Mouse (Mus musculus) thymus, postnatal 25 days (tissue): ENCODE results near the gene Runx3.

Experiments used
- DNase-seq: peaks from one replicate; pipeline ENCODE4 v3.0.0; 2022

The Runx3 gene

DNA sequence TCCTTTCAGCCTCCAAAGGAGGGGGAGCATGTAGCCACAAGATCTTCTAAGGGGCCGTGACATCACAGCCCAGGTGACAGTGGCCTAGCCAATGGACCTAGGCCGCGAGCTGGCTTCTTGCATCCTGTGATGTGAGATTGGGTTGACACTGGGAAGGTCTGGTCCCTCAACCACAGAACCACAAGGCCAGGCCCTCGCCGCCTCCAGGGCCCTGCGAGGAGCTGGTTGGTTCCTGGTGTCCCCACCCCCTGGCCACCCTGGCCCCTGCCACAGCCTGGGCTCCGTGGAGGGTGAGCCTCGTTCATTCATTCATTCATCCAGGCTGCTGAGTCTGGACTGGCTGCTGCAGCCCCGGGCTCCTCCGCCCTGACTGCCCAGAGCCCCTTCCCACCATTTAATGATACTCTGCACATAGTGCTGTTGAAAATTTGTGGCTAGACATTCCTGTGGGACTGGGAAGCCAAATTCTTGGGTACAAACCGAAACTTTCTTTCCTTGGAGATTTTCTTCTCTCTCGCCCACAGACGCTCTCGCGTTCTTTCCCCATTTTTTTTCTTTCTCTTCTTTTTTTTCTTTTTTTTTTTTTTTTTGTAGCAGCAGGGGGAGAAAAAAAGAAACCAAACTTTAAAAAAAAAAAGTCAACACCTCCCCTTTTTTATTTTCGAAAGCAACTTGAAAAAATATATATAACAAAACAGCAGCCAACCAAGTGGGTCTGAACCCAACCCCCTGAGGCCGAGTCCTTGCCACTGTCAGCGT, at the start of gene Runx3:
Gene Runx3 (plus strand): TSS at position 311 of the 759 bp plus-strand sequence.
- peak; percentile 76 for DNase-seq

DNA sequence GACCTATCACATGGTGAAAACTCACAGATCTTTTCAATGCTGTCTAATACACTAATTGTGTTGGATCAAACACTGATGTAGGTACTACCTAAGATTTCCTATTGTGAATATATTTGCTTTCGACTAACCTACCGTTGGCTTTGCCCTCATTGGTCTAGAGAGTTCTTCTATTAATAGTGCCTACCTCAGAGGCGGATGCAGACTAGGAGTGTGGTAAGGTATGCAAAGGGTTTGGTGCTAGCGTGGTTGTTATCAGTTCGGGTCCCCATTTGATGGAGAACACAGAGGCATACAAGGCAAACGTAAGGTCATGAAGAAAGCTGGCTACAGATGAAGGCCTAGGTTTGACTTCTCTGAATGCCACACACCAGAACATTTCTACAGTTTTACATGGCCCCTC, 47.8 kb upstream of the Runx3 start:
- no peak for DNase-seq

DNA sequence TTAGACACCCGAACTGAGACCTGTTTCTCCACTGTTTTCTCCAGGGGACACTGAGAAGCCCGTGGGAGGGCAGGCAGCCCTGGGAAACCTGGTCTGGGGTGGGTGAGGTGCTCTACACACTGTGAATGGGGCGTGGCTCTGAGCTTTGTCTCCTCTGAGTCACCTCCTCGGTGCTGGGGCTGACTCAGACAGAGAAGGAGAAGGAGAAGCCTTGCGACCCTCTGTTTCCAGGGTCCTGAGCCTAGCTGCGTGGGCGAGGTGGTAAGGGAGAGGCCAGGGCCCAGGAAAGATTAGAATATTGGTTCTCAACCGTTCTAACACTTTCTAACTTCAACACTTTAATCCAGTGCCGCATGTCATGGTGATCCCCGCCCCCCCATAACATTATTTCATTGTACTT, 46.9 kb upstream of the Runx3 start:
- DNase-seq, result no peak

GRCm38 (mm10) chr4:135074646-135075045, 45.8 kb upstream of the Runx3 start:
- DNase-seq, result peak; percentile 40

- DNase-seq, result no peak
Measured at GRCm38 (mm10) chr4:135075360-135075759, 45.1 kb upstream of the Runx3 start.

GRCm38 (mm10) chr4:135076611-135077010, 43.8 kb upstream of the Runx3 start:
- DNase-seq, result no peak

- DNase-seq, result no peak
Measured at GRCm38 (mm10) chr4:135077196-135077595, 43.3 kb upstream of the Runx3 start.

GRCm38 (mm10) chr4:135079859-135080640, 40.4 kb upstream of the Runx3 start:
- DNase-seq, result peak; percentile 77

- no peak for DNase-seq
Measured at GRCm38 (mm10) chr4:135080641-135080920, 39.9 kb upstream of the Runx3 start.

GRCm38 (mm10) chr4:135083089-135083488, 37.4 kb upstream of the Runx3 start:
- DNase-seq, result peak; percentile 62

DNA sequence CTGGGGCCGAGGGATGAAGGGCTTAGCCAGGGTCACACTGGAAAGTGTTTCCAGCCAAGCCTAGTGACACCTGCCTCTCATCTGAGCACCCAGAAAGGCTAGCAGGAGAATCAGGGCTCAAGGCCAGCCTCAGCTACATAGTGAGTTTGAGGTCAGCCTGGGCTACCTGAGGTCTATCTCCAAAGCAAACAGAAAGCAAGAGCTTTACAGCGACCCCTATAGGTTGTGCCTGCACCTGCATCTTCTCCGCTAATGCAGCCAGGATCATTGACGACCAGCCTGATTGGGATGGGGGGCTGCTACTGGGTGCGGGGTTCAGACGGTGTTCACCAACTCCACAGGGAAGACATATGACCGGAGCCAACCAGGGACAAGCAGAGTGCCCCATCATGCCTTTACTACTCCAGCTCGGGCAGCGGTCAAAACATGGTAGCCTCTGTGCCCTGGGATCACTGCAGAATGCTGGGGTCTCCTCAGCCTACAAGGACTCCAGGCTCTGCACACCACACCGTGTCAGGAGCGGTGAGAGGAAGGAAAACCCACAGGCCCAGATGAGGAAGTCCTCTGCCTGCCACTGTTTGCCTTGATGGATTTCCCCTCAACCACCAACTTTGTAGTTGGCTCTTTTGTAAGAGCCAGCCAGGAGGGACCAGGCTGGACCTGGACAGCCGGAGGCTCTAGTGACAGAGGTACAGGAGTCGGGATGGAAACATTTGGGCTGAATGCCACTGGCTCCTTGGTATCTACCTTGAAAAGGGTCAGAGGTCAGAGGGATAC, 35.2 kb upstream of the Runx3 start:
- no peak for DNase-seq

DNA sequence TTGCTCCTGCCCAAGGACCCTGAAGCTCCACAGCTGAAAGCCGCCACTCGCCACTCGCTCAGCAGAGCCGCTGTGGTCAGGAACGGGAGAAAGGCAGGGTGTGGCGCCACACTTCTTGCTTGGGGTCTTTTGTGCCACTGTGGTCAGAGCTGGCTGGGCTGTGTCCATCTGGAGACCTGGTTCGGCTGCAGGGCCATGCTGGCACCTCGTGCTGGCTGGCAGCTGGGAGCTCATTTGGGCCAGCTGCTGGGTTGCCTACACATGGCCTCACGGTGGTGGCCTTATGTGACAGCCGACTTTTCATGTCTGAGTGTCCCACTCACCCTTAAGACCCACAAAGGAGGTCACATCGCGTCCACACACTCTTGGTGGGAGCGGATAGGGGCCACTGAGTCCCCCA, 29.8 kb upstream of the Runx3 start:
- DNase-seq, result no peak

- DNase-seq, result no peak
Measured at GRCm38 (mm10) chr4:135092871-135093270, 27.6 kb upstream of the Runx3 start.

DNA sequence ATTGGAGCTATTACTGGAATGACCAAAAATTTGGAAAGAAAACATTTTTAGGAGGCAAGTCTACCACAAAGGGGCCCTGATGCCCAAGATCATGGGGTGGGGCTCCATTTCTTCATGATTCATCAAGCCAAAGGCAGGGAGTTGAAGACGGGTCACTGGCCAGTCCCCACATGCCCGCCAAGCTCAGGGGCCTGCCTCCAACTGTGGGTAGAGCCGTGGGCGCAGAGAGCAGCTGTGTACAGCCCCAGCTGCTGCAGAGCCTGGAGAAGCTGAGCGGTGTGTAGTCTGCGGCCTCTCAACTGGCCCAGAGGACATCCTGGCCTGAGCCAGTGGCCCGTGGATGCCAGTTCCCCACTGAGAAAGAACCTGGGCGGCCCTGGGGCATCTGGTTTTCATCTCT, 24.8 kb upstream of the Runx3 start:
- DNase-seq, result no peak

DNA sequence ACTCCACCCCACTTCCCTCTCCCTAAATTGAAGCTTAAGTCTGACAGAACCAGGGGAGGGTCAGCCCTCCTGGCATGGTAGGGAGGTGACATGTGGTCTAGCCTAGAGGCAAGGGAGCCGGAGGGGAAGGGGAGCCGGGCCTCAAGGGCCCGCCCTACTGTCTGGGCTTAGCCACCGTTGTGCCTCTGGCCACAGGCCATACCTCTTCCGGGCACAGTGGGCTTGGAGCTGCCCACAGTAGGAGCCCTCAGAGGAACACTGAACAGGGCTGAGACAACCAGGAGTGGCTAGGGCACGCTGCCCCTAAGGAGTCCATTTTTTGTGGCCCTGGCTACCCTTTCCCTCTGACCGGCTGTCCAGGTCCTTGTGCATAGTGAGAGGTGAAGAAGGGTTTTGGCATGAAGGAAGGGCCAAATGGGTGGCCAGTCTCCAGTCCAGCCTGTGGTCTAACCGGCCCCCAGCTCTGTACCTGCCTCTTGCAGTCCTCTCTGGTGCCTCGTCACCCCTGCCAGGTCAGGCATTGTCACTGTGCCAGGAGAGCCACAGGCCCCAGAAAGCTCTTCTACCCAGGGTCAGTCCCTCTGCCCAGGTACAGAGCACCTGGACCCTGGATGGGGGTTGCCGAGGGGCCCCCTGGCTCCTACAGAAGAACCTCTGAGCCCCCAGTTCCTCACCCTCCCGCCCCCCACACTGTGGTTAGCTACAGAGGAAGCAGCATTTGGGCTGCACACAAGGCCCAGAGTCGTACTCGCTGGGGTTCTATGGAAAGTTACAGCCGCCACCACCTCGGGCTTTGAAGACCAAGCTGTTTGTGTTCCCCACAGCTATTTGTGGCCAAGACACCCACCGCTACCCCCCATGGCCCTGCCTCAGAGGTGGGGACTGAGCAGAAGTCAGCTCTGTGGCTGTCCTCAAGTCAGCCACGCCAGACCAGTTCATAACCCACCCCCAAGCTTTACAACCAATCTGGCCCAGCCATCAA, 22.3 kb upstream of the Runx3 start:
- DNase-seq, result peak; percentile 58

DNA sequence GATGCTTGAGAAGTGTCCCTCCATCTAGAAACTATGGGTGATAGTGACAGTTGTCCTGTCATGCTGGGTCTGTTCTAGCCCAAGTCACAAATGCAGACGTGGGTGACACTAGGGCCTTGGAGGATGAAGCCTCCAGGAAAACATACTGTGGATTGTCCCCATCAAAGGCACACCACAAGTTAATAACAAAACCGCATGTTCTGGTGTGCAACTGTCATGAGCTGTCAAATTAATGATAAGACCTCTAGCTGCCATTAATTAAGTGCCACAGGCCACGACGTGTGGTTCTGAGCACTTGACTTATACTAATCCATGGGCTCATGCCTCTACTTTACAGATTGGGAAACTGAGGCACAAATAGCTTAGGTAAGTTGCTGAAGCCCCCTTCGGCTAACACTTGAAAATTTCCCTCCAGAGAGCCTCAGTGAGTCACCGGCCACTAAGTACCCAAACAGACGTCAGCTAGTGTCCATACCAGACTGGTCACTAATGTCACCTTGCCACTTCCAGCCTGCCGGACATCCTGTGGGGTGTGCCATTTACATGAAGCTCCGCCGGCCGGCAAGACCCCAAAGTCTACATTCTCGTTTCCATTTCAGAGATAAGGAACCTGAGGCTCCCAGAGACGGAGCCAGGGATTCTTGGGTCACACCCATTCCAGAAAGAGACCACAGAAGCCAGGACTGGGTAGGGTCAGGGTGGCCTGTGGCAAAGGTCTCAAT, 18.3 kb upstream of the Runx3 start:
- no peak for DNase-seq

DNA sequence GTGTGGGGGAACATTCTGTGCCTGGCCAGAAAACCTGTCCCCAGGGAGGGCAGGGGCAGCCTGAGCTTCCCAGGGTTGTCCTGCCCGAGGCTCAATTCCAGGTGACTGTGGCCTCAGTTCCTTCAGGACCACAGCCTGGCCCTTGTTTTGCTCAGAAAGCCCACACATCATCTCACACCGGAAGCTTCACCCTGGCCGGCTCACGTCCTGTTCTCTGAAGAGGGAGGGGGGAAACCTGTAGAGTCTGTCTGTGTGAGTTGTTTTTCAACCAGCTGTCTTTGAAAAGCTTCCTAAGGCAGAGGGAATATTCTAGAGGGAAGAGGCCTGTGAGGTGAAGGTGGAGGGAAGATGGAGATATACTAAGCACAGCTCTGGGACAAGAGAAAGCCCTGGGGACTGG, 17.7 kb upstream of the Runx3 start:
- DNase-seq, result peak; percentile 48

DNA sequence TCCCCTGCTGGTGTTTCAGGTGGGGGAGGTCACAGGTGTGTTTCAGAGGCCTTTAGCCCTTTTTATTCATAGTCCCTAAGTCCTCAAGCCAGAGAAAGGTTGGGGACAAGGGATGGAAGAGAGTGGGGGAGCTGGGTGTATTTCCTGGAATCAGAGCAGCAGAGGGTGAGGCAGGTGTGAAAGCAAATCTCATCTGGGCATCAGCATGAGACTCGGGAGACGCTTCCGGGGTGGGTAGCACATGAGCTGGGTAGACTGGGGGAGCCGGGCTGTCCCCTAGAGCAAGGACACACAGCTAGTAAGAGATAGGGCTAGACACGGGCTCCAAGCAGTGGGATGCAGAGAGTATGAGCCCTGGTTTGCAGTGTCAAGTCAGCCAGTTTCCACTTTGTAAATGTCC, 16.7 kb upstream of the Runx3 start:
- peak; percentile 46 for DNase-seq

DNA sequence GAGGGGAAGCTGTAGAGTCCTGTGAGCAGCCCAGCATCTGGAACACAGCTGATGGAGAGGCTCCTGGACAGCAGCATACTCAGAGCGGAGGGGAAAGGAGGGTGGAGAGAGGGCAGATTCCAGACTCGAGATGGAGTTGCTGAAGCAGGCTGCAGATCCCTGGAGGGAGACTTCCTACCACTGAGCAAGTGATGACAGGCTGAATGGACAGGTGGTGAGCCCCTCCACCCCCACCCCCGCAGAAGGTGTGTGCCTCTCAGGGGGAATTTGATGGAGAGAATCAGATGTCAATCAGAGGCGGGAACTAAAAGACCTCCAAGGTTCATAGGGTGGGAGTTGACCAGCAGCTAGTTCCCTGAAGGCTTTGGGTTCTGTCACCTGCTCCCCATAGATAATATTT, 13.5 kb upstream of the Runx3 start:
- no peak for DNase-seq

GRCm38 (mm10) chr4:135108666-135109065, 11.8 kb upstream of the Runx3 start:
- DNase-seq, result no peak

GRCm38 (mm10) chr4:135113656-135114055, 6.8 kb upstream of the Runx3 start:
- DNase-seq, result no peak

- DNase-seq, result no peak
Measured at GRCm38 (mm10) chr4:135114301-135114700, 6.2 kb upstream of the Runx3 start.
